Mouse (Mus musculus): ENCODE measurements around the gene Tle1.

Gene Tle1

GRCm38 (mm10) chr4:72200559-72201409, at the start of gene Tle1:
Tle1 (minus strand) TSS chr4:72200919.
- peak; percentile 82 for ATAC-seq (ENCODE audit: low TSS enrichment)

GRCm38 (mm10) chr4:72233584-72234219, 33.0 kb upstream of the Tle1 start:
- ATAC-seq (ENCODE audit: low TSS enrichment): peak; percentile 81

DNA sequence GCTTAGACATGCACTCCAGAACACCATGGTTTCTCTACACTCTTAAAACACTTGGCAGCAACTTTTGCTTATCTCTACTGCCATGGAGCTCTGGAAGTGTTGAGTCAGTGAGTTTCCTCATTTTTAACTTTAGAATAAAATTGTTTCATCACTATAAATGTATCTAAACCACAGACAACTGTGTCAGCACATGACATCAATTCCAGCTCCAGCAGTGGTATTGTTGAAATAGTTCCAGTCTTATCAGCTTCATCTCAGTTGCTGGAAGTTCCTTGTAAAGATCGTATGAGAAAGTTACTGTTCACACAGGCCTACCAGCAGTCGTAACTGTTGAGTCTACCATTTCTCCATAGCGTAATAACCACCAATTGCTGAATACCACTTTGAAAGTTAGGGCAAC, 31.5 kb upstream of the Tle1 start:
- no peak for ATAC-seq (ENCODE audit: low TSS enrichment)

- no peak for ATAC-seq (ENCODE audit: low TSS enrichment)
Measured at GRCm38 (mm10) chr4:72230832-72231231, 30.1 kb upstream of the Tle1 start.

GRCm38 (mm10) chr4:72221629-72222028, 20.9 kb upstream of the Tle1 start:
- ATAC-seq (ENCODE audit: low TSS enrichment): peak; percentile 97

DNA sequence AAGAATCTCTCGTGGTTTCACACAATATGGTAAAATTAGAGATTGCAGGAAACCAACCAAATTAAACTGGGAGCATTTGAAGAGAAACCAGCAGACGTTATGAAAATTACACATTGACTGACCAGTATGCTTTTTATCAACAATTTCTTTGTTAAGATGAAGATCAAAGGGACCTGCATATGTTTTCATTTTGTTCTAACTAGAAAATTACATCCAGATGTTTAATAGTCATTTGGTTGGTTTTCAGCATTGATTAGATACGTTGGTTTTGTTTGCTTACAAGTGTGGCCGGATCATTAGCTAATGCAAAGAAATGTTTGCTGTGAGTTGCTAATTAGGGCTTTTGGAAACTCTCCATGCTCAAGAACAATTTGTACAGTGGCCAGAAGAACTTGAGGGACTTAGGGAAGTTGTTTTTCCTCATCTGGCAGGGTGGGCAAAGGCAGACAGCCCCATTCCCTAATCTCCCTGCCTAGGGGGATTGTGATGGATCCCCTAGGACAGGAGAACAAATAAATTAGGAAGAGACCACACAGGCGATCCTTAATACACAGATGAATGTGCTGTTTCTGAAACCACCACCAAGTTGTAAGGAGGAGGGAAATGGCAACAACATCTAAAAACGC, 3.8 kb upstream of the Tle1 start:
- ATAC-seq (ENCODE audit: low TSS enrichment): no peak

DNA sequence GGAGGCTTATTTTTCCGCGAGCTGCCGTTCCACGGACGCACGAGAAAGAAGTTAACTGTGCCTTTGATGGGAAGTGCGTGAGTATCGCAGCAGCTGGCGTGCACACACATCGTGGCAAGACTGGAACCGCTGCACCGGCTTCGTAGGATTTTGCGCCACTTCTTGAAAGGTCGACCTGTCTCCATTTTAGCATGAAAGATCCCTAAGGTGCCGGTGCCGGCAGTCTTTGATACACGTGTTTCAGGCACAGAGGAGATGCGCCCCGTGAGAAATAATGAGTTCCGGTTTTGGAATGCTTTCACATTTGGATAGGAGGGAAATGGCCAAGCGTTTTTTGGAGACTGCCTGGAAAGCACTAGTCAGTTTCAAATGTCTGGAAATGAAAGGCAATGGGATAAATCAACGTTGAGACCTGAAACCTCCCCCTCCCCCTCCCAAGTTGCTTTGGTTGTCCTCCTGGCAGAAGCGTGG, 837 bp upstream of the Tle1 start:
- peak; percentile 5 for ATAC-seq (ENCODE audit: low TSS enrichment)

DNA sequence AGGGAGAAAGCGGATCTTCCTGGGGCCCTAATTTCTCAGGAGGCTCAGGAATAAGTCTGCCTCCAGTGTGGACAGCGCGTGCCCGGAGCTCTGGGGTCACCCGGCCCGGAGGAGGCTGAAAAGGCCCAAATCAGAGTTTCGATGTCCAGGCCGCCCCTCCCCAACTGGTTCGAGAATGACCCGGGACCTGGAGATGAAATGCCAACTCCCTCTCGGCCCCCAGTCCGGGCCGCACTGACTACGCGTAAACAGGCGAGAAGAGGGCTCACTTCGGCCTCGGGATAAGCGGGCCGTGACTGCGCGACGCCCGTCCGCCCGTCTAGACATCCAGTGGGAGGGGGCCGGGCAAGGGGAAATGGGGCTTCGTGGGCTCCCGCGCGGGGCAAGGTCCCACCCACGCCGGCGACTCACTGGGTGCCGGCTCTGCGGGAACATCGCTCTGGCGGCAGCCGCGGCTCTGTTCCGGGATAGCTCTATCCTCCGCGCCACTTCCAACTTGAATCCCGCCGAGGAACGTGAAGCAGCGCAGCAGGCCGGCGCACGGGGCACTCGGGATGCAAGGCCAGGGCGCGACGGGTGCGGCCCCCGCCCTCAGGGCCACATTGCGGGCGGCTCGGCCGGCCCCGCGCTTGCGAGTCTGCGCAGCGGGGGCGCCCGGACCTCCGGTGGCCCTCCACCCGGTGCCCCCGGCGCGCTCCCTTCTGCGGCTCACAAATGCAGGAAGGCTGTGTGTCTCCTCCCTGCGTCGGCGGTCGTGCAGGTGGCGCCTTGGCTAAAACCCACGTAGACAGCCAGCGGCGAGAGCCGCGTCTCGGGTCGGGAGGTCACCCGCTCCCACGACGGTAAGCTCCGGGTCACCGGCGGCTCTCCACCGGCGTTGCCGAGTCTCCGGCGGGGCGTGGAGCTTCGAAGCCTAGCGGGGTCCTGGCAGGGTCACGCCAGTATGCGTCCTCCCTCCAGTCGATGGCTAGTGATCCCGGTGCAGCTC, 854 bp downstream of the Tle1 start:
- ATAC-seq (ENCODE audit: low TSS enrichment): peak; percentile 11

DNA sequence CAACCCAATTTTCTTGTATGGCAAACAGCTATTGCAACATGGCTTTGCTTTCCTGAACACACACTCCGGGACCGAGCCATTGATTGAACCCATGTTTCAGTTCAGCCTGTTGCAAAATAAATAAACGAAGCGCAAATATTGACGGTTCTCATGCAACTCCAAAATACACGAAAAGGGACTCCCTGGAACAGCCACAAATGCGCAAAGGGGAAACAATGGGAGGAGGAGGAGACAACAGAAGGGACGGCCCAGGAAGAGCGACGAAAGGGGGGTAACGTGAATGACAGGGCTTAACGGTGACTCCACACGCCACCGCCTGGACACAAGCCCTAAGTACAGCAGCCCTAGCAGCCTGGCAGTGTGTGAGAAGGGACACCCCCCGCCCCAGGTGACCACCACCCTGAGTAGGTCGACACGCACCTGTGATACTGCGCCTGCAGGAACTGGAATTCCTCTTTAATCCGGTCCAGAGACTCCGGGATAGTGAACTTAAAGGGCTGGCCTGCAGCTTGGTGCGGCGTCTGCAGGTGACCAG, 1.8 kb downstream of the Tle1 start:
- ATAC-seq (ENCODE audit: low TSS enrichment): peak; percentile 50

- ATAC-seq (ENCODE audit: low TSS enrichment): no peak
Measured at GRCm38 (mm10) chr4:72197888-72198605, 2.7 kb downstream of the Tle1 start.

DNA sequence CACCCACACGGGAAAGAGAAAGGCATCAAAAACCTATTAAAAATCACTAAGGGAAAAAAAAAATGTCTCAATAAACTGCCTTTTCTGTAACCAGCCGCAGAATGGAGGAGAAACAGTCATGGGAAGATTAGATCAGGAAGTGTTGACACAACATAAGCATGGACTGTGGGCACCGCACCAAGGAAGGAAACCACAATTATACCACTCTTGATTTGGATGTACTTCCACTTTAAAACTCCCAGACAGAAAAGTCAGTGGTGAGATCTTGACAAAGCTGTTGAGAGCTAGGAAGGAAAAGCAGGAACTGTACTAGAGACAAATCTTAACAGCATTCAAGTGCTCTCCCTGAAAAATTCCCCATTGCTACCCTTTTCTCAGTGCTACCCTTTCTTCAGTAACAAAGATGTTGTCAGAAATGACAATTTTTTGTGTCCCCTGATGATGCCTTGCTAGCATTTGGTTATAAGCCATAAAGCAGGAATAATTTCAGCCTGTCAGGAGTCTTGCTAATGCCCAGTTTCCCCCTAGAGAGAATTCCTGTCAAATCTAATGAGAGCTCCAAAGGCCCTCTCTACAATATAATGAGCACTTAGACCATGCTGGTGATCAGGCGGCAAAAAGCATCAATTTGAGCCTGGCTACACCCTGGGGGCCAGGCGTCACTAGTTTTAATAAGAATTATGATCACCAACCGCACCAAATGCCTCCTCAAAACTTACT, 5.4 kb downstream of the Tle1 start:
- ATAC-seq (ENCODE audit: low TSS enrichment): no peak

- ATAC-seq (ENCODE audit: low TSS enrichment): no peak
Measured at GRCm38 (mm10) chr4:72193276-72193675, 7.4 kb downstream of the Tle1 start.

DNA sequence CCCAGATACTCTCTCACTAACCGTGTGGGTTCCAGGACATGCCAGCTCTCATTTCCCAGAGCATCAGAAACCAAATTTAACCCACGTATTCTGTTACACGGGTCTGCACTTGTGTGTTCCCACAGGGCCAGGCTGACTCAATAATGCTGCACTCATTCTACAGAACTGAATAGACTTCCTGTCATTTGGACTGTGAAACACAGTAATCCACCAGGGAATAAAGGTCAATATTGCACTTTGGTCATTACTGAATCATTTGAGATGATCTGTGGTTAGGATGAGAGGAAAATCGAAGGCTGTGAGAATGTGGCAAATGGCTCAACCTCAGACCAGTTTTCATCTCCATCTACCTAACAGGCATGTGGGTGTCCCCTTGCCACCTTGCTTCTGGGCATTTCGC, 16.2 kb downstream of the Tle1 start:
- ATAC-seq (ENCODE audit: low TSS enrichment): no peak

- ATAC-seq (ENCODE audit: low TSS enrichment): no peak
Measured at GRCm38 (mm10) chr4:72182343-72182988, 18.3 kb downstream of the Tle1 start.

DNA sequence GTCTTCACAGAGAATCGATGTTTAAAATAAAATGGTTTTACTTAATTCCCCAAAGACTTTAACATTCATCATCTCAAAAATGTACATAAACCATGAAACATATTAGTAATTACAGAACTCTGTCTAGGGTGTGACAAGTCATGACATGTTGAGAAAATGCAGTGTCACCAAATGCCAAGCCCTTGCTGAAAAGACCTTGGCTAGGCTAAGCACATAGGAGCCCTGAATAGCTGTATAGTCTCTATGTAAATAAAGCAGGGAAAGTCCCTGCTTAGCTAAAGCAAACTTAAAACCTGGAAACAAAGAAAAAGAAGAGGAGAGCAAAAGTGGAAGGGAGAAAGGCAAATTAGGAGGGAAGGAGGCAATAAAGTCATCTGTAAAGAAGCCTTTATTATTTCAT, 24.8 kb downstream of the Tle1 start:
- no peak for ATAC-seq (ENCODE audit: low TSS enrichment)

GRCm38 (mm10) chr4:72168267-72168666, 32.5 kb downstream of the Tle1 start:
- ATAC-seq (ENCODE audit: low TSS enrichment): no peak

GRCm38 (mm10) chr4:72167761-72168229, 32.9 kb downstream of the Tle1 start:
- no peak for ATAC-seq (ENCODE audit: low TSS enrichment)

GRCm38 (mm10) chr4:72167171-72167570, 33.5 kb downstream of the Tle1 start:
- ATAC-seq (ENCODE audit: low TSS enrichment): no peak

- no peak for ATAC-seq (ENCODE audit: low TSS enrichment)
Measured at GRCm38 (mm10) chr4:72166561-72166960, 34.2 kb downstream of the Tle1 start.

Data from frontal cortex, adult (tissue).